Mouse (Mus musculus): Measurements from ENCODE around the gene Ice2. TPM values are rescaled to one million over a fixed set of nuclear protein-coding genes. Genes with fewer than 3 reads are reported as not detected.
A peak's percentile ranks its signal among the peaks of the same experiment; 100 is the strongest.

Ice2 gene
- polyA plus RNA-seq, 1 experiment from 2014 or later = 11.5 TPM

Small RNAs within 50 kb of the gene (microRNA-seq; reads per million reads assigned to microRNA genes)
- gene Mir3109 = 6.1 reads per million, percentile 20 among the genes with 10 or more reads in this experiment

Other genes starting within 250 kb of the Ice2 start
- 544 and 629 TPM in 2 replicates for gene Anxa2, start 55.7 kb downstream of the Ice2 start, polyA plus RNA-seq (2015; fragmentation: Nextera tagmentation; extraction: Ambion mirVana)

Data from heart, embryonic 15.5 days (tissue).